Mouse (Mus musculus) liver, embryonic 14.5 days (tissue): ENCODE data around the gene Kcnk5.
A peak's percentile ranks its signal among the peaks of the same experiment; 100 is the strongest.

Experiments
- CTCF ChIP-seq: IDR thresholded peaks from 2 replicates; pipeline ENCODE4 v1.5.1; 2016; ENCODE audit warnings: antibody characterized with exemption, low read depth, control low read depth
- EP300 ChIP-seq: IDR thresholded peaks from 2 replicates; pipeline ENCODE4 v1.6.1; 2016; ENCODE audit warnings: antibody characterized with exemption, low read depth

DNA sequence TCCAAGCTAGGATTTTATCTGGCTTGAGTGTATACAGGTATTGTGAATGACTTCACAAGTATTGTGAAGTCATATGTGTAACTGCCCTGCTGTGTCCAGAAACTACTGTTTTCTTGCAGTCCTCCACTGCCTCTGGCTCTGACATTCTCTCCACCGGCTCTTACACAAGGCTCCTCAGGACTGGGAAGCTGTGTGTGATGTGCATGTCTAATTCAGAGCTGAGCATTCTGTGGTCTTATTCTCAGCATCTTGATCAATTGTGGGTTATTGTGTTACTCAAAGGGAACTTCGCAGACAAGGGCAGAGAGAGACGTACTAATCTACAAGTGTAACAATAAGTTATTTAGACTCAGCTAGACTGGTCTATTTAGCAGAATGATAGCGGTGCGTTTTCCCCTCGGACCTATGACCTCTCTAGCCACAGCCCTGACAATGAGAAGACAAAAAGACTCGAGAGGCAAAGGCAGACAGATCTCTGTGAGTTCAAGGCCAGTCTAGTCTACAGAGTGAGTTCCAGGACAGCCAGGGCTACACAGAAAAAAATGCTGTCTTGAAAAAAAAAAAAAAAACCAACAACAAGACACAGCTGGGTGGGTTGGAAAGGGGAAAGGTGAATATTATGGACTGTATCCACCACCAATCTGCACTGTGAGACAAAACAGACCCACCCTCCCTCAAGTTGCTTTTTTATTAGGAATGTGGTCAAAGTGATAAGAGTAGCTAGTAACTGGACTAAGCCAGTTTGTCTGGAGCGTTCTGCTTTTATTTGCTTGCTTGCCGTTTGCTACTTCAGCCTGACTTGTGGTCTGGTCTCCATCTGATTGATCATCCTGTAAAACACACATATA lies 30.4 kb upstream of the Kcnk5 start:
- TF ChIP-seq EP300 (0 out of 2 replicates have a peak, but pooled peaks have one; percentile 20), CTCF (no peak)
